Mouse (Mus musculus) lung, postnatal 0 days (tissue): ENCODE results near the gene Qrfpr. TPM values are rescaled to one million over a fixed set of nuclear protein-coding genes. Genes with fewer than 3 reads are reported as not detected.

Experiments
- ATAC-seq: fragments of 200-750 bp; cut with Nextera tagmentation; 2 replicates; pipeline ENCODE4 v1.8.0; 2017; ENCODE audit warnings: moderate library complexity
- DNase-seq: peaks from one replicate; pipeline ENCODE4 v3.0.0-alpha.2; 2016; ENCODE audit warnings: low spot score
- H3K27ac ChIP-seq: fragments of 300-500 bp; sonication (generic); 2 replicates; pipeline ENCODE4 v1.5.1; 2014; ENCODE audit warnings: antibody characterized with exemption, mild to moderate bottlenecking, low read length, mixed read lengths
- H3K27me3 ChIP-seq: fragments of 300-500 bp; sonication (generic); replicated peaks from 2 replicates; pipeline ENCODE4 v1.6.1; 2014; ENCODE audit warnings: low read length, mixed read lengths; ENCODE audit not compliant: insufficient read depth
- H3K36me3 ChIP-seq: fragments of 300-500 bp; sonication (generic); 2 replicates; pipeline ENCODE4 v1.6.1; 2014; ENCODE audit warnings: low read length, mixed read lengths; ENCODE audit not compliant: insufficient read depth
- H3K4me1 ChIP-seq: fragments of 300-500 bp; sonication (generic); 2 replicates; pipeline ENCODE4 v1.6.1; 2014; ENCODE audit warnings: antibody characterized with exemption, low read depth, low read length, mixed read lengths; ENCODE audit not compliant: insufficient read depth
- H3K4me2 ChIP-seq: fragments of 300-500 bp; sonication (generic); replicated peaks from 2 replicates; pipeline ENCODE4 v1.6.1; 2014; ENCODE audit warnings: low read depth, mild to moderate bottlenecking, low read length, moderate library complexity, mixed read lengths
- H3K4me3 ChIP-seq: fragments of 300-500 bp; sonication (generic); 2 replicates; pipeline ENCODE4 v1.5.1; 2014; ENCODE audit warnings: low read depth, low read length
- H3K9ac ChIP-seq: fragments of 300-500 bp; sonication (generic); replicated peaks from 2 replicates; pipeline ENCODE4 v1.6.1; 2014; ENCODE audit warnings: low read depth, mild to moderate bottlenecking
- H3K9me3 ChIP-seq: fragments of 300-500 bp; sonication (generic); 2 replicates; pipeline ENCODE4 v1.6.1; 2016; ENCODE audit warnings: low read length, mixed read lengths
- CTCF ChIP-seq: IDR thresholded peaks from 2 replicates; pipeline ENCODE4 v1.5.1; 2016; ENCODE audit warnings: antibody characterized with exemption, mild to moderate bottlenecking
- EP300 ChIP-seq: IDR thresholded peaks from 2 replicates; pipeline ENCODE4 v1.6.1; 2016; ENCODE audit warnings: antibody characterized with exemption, mild to moderate bottlenecking, control low read depth
- WGBS: fragments of 180-500 bp; shearing (Covaris S2); extraction: QIAGEN DNeasy Blood & Tissue Kit; methylation state at CpG from one replicate; pipeline ENCODE4 v1.1.7; 2014; 5-methylcytosine and 5-hydroxymethylcytosine counted together
- polyA plus RNA-seq: library from polyadenylated mRNA; unstranded; fragments of >200 nt; fragmentation: Nextera tagmentation; extraction: Ambion mirVana; gene quantifications from 2 replicates; pipeline ENCODE4 v1.2.1, GENCODE M21; 2015

Qrfpr gene
- polyA plus RNA-seq, 1 experiment from 2014 or later, result 0.75 TPM

GRCm38 (mm10) chr3:36170670-36171210 is 51.4 kb downstream of the Qrfpr start:
- H3K9me3 ChIP-seq, result peaks cover 2% of the 10 kb centered on the region; the same call in 1 of the 2 replicates
- ATAC-seq (no peak), DNase-seq (no peak)
- H3K36me3 ChIP-seq, result peaks cover 4% of the 10 kb centered on the region; the same call in 1 of the 2 replicates
- TF ChIP-seq EP300 (no peak), CTCF (no peak)
- no peak overlapping the region for H3K4me3 ChIP-seq
- WGBS, result 88% methylated on average over 1 of the region's 1 CpGs
- no peak overlapping the region for H3K27ac ChIP-seq
- no peak overlapping the region for H3K4me2 ChIP-seq
- H3K27me3 ChIP-seq, result no peaks in the 10 kb centered on the region
- no peaks in the 10 kb centered on the region for H3K4me1 ChIP-seq
- no peak overlapping the region for H3K9ac ChIP-seq

- ATAC-seq, result no peak
- H3K27ac ChIP-seq, result no peak overlapping the region
- WGBS, result 29% methylated on average over 5 of the region's 5 CpGs
- H3K9me3 ChIP-seq, result no peaks in the 10 kb centered on the region
- H3K4me2 ChIP-seq, result no peak overlapping the region
- DNase-seq, result peak; percentile 35
- H3K27me3 ChIP-seq, result no peaks in the 10 kb centered on the region
- no peak overlapping the region for H3K4me3 ChIP-seq
- H3K9ac ChIP-seq, result no peak overlapping the region
- peaks cover 10% of the 10 kb centered on the region; the same call in 1 of the 2 replicates for H3K4me1 ChIP-seq
- TF ChIP-seq EP300, result no peak
- peak; percentile 18 for TF ChIP-seq CTCF
- peaks cover 3% of the 10 kb centered on the region; the same call in 1 of the 2 replicates for H3K36me3 ChIP-seq
These were observed 66.8 kb downstream of the Qrfpr start for GRCm38 (mm10) chr3:36155268-36155667.

- WGBS, result under 1% methylated on average over 50 of the region's 54 CpGs
- Histone ChIP-seq H3K36me3 (no peaks in the 10 kb centered on the region), H3K9me3 (no peaks in the 10 kb centered on the region), H3K9ac (peak within 1 kb of the TSS; percentile 67), H3K4me2 (peak within 1 kb of the TSS; percentile 87), H3K4me3 (peak within 1 kb of the TSS; percentile 91), H3K27me3 (no peaks in the 10 kb centered on the region), H3K27ac (peak within 1 kb of the TSS; percentile 73), H3K4me1 (peaks cover 10% of the 10 kb centered on the region; the same call in 1 of the 2 replicates)
- ATAC-seq (peak; percentile 99), DNase-seq (peak; percentile 98)
- TF ChIP-seq EP300 (no peak), CTCF (peak; percentile 47)
These were observed 71.0 kb downstream of the Qrfpr start, which contains the start of gene D3Ertd254e for GRCm38 (mm10) chr3:36150934-36151686. TSS of gene D3Ertd254e (plus strand) at chr3:36151017.

- no peaks in the 10 kb centered on the region for H3K9me3 ChIP-seq
- H3K4me1 ChIP-seq, result peaks cover 10% of the 10 kb centered on the region; the same call in 1 of the 2 replicates
- H3K4me2 ChIP-seq, result peak overlapping the region; percentile 87; the same call in 1 of the 2 replicates
- no peak overlapping the region for H3K27ac ChIP-seq
- H3K36me3 ChIP-seq, result no peaks in the 10 kb centered on the region
- 3% methylated on average over 1 of the region's 1 CpGs for WGBS
- H3K27me3 ChIP-seq, result no peaks in the 10 kb centered on the region
- no peak overlapping the region for H3K9ac ChIP-seq
- DNase-seq, result no peak
- ATAC-seq, result no peak
- peak overlapping the region; percentile 91 for H3K4me3 ChIP-seq
- TF ChIP-seq EP300, result no peak
- no peak for TF ChIP-seq CTCF
These were observed 71.6 kb downstream of the Qrfpr start for GRCm38 (mm10) chr3:36150537-36150933.

- Histone ChIP-seq H3K36me3 (no peaks in the 10 kb centered on the region), H3K27me3 (no peaks in the 10 kb centered on the region), H3K27ac (no peak overlapping the region), H3K9ac (no peak overlapping the region), H3K4me1 (no peaks in the 10 kb centered on the region), H3K4me2 (no peak overlapping the region), H3K9me3 (no peaks in the 10 kb centered on the region), H3K4me3 (no peak overlapping the region)
- ATAC-seq, result no peak
- DNase-seq, result no peak
- TF ChIP-seq CTCF (no peak), EP300 (no peak)
These were observed 83.1 kb downstream of the Qrfpr start for GRCm38 (mm10) chr3:36138996-36139395.

- no peaks in the 10 kb centered on the region for H3K9me3 ChIP-seq
- DNase-seq, result no peak
- TF ChIP-seq EP300, result no peak
- no peak for TF ChIP-seq CTCF
- H3K9ac ChIP-seq, result no peak overlapping the region
- no peak overlapping the region for H3K27ac ChIP-seq
- 68% methylated on average over 1 of the region's 1 CpGs for WGBS
- no peaks in the 10 kb centered on the region for H3K4me1 ChIP-seq
- no peaks in the 10 kb centered on the region for H3K27me3 ChIP-seq
- H3K4me3 ChIP-seq, result no peak overlapping the region
- no peaks in the 10 kb centered on the region for H3K36me3 ChIP-seq
- H3K4me2 ChIP-seq, result no peak overlapping the region
- no peak for ATAC-seq
These were observed 83.9 kb downstream of the Qrfpr start for GRCm38 (mm10) chr3:36138171-36138660.
